Mouse (Mus musculus) kidney, embryonic 14.5 days (tissue): ENCODE measurements at regions not wholly inside any gene's neighbourhood (a gene's known extent, or its start where the extent isn't known, plus 50 kb on each side); places are given as distances from the start of the nearest gene placed in this dataset.

Experiments
- ATAC-seq: fragments of 200-750 bp; cut with Nextera tagmentation; 2 replicates; pipeline ENCODE4 v1.8.0; 2017; ENCODE audit warnings: moderate number of reproducible peaks, mild to moderate bottlenecking, moderate TSS enrichment, moderate library complexity; ENCODE audit not compliant: low FRiP score, low TSS enrichment
- H3K27ac ChIP-seq: fragments of 300-500 bp; sonication (generic); 2 replicates; pipeline ENCODE4 v1.5.1; 2014; ENCODE audit warnings: low read depth, mild to moderate bottlenecking, low read length, moderate library complexity, mixed read lengths
- H3K27me3 ChIP-seq: fragments of 300-500 bp; sonication (generic); 2 replicates; pipeline ENCODE4 v1.6.1; 2014; ENCODE audit warnings: mild to moderate bottlenecking, low read length; ENCODE audit not compliant: control insufficient read depth, insufficient read depth
- H3K36me3 ChIP-seq: fragments of 300-500 bp; sonication (generic); 2 replicates; pipeline ENCODE4 v1.6.1; 2014; ENCODE audit warnings: low read length, mixed read lengths; ENCODE audit not compliant: control insufficient read depth, insufficient read depth
- H3K4me1 ChIP-seq: fragments of 300-500 bp; sonication (generic); 2 replicates; pipeline ENCODE4 v1.6.1; 2014; ENCODE audit warnings: low read length, mixed read lengths; ENCODE audit not compliant: control insufficient read depth, insufficient read depth
- H3K4me2 ChIP-seq: fragments of 300-500 bp; sonication (generic); replicated peaks from 2 replicates; pipeline ENCODE4 v1.6.1; 2014; ENCODE audit warnings: low read depth, mild to moderate bottlenecking, low read length
- H3K4me3 ChIP-seq: fragments of 300-500 bp; sonication (generic); 2 replicates; pipeline ENCODE4 v1.5.1; 2014; ENCODE audit warnings: mild to moderate bottlenecking, low read length
- H3K9ac ChIP-seq: fragments of 300-500 bp; sonication (generic); 2 replicates; pipeline ENCODE4 v1.6.1; 2014; ENCODE audit warnings: low read depth, mild to moderate bottlenecking, low read length, moderate library complexity
- H3K9me3 ChIP-seq: fragments of 300-500 bp; sonication (generic); 2 replicates; pipeline ENCODE4 v1.6.1; 2016; ENCODE audit warnings: low read length; ENCODE audit not compliant: control insufficient read depth
- WGBS: fragments of 180-500 bp; shearing (Covaris S2); extraction: QIAGEN DNeasy Blood & Tissue Kit; methylation state at CpG from one replicate; pipeline ENCODE4 v1.1.7; 2014; 5-methylcytosine and 5-hydroxymethylcytosine counted together

GRCm38 (mm10) chr3:34322527-34323210, 241.5 kb upstream of the Dnajc19 start:
- H3K4me1 ChIP-seq: no peaks in the 10 kb centered on the region
- H3K36me3 ChIP-seq: no peaks in the 10 kb centered on the region
- ATAC-seq: no peak
- no peaks in the 10 kb centered on the region; the same call in 1 of the 2 replicates for H3K27me3 ChIP-seq
- H3K27ac ChIP-seq: no peak overlapping the region
- 21% methylated on average over 15 of the region's 15 CpGs for WGBS
- H3K4me2 ChIP-seq: no peak overlapping the region
- H3K9ac ChIP-seq: no peak overlapping the region
- no peaks in the 10 kb centered on the region for H3K9me3 ChIP-seq
- H3K4me3 ChIP-seq: no peak overlapping the region

- Histone ChIP-seq H3K27me3 (no peaks in the 10 kb centered on the region), H3K9ac (no peak overlapping the region), H3K9me3 (no peaks in the 10 kb centered on the region), H3K36me3 (no peaks in the 10 kb centered on the region), H3K27ac (no peak overlapping the region), H3K4me1 (no peaks in the 10 kb centered on the region), H3K4me2 (no peak overlapping the region), H3K4me3 (no peak overlapping the region)
- no peak for ATAC-seq
- 80% methylated on average over 8 of the region's 8 CpGs for WGBS
These were observed 233.7 kb upstream of the Dnajc19 start for GRCm38 (mm10) chr3:34314798-34315197.

- no peak for ATAC-seq
- Histone ChIP-seq H3K27ac (no peak overlapping the region), H3K4me2 (no peak overlapping the region), H3K4me3 (no peak overlapping the region), H3K9ac (no peak overlapping the region), H3K36me3 (no peaks in the 10 kb centered on the region), H3K4me1 (no peaks in the 10 kb centered on the region), H3K27me3 (no peaks in the 10 kb centered on the region), H3K9me3 (no peaks in the 10 kb centered on the region)
- WGBS: 80% methylated on average over 11 of the region's 11 CpGs
These were observed 233.3 kb upstream of the Dnajc19 start for GRCm38 (mm10) chr3:34314393-34314792.

- Histone ChIP-seq H3K27me3 (no peaks in the 10 kb centered on the region), H3K4me1 (no peaks in the 10 kb centered on the region), H3K9me3 (no peaks in the 10 kb centered on the region), H3K36me3 (no peaks in the 10 kb centered on the region), H3K27ac (no peak overlapping the region), H3K9ac (no peak overlapping the region), H3K4me3 (no peak overlapping the region), H3K4me2 (no peak overlapping the region)
- 92% methylated on average over 6 of the region's 6 CpGs for WGBS
- no peak for ATAC-seq
These were observed 230.8 kb upstream of the Dnajc19 start for GRCm38 (mm10) chr3:34311944-34312343.

- Histone ChIP-seq H3K36me3 (no peaks in the 10 kb centered on the region), H3K27me3 (no peaks in the 10 kb centered on the region), H3K4me1 (no peaks in the 10 kb centered on the region), H3K9me3 (no peaks in the 10 kb centered on the region), H3K4me2 (no peak overlapping the region), H3K27ac (no peak overlapping the region), H3K4me3 (no peak overlapping the region), H3K9ac (no peak overlapping the region)
- ATAC-seq: no peak
- WGBS: 86% methylated on average over 2 of the region's 2 CpGs
These were observed 218.5 kb upstream of the Dnajc19 start for GRCm38 (mm10) chr3:34299637-34300036.

- Histone ChIP-seq H3K4me3 (no peak overlapping the region), H3K9me3 (no peaks in the 10 kb centered on the region), H3K27ac (no peak overlapping the region), H3K36me3 (no peaks in the 10 kb centered on the region), H3K9ac (no peak overlapping the region), H3K4me2 (no peak overlapping the region), H3K4me1 (no peaks in the 10 kb centered on the region), H3K27me3 (no peaks in the 10 kb centered on the region)
- no peak for ATAC-seq
- WGBS: 42% methylated on average over 5 of the region's 5 CpGs
These were observed 206.7 kb upstream of the Dnajc19 start for GRCm38 (mm10) chr3:34287836-34288235.

GRCm38 (mm10) chr3:34270154-34270553, 189.0 kb upstream of the Dnajc19 start:
- H3K9ac ChIP-seq: no peak overlapping the region
- no peaks in the 10 kb centered on the region for H3K9me3 ChIP-seq
- H3K27me3 ChIP-seq: no peaks in the 10 kb centered on the region
- no peak overlapping the region for H3K4me2 ChIP-seq
- H3K4me1 ChIP-seq: no peaks in the 10 kb centered on the region
- WGBS: 93% methylated on average over 10 of the region's 10 CpGs
- ATAC-seq: no peak
- no peak overlapping the region for H3K4me3 ChIP-seq
- H3K27ac ChIP-seq: no peak overlapping the region
- no peaks in the 10 kb centered on the region for H3K36me3 ChIP-seq

- no peak overlapping the region for H3K4me2 ChIP-seq
- H3K9ac ChIP-seq: no peak overlapping the region
- no peak overlapping the region for H3K27ac ChIP-seq
- no peaks in the 10 kb centered on the region for H3K9me3 ChIP-seq
- H3K4me3 ChIP-seq: no peak overlapping the region
- no peaks in the 10 kb centered on the region for H3K4me1 ChIP-seq
- no peak for ATAC-seq
- H3K36me3 ChIP-seq: no peaks in the 10 kb centered on the region
- WGBS: 37% methylated on average over 12 of the region's 12 CpGs
- no peaks in the 10 kb centered on the region for H3K27me3 ChIP-seq
These were observed 185.3 kb upstream of the Dnajc19 start for GRCm38 (mm10) chr3:34266462-34266861.

GRCm38 (mm10) chr3:34264811-34265210, 183.7 kb upstream of the Dnajc19 start:
- Histone ChIP-seq H3K4me3 (no peak overlapping the region), H3K4me2 (no peak overlapping the region), H3K4me1 (no peaks in the 10 kb centered on the region), H3K27me3 (no peaks in the 10 kb centered on the region), H3K9ac (no peak overlapping the region), H3K9me3 (no peaks in the 10 kb centered on the region), H3K36me3 (no peaks in the 10 kb centered on the region), H3K27ac (no peak overlapping the region)
- WGBS: 40% methylated on average over 6 of the region's 6 CpGs
- no peak for ATAC-seq
